Mouse (Mus musculus) ES-Bruce4 (cell line): ENCODE data around the gene Hypk.

Source experiments
- CTCF ChIP-seq: IDR thresholded peaks from one replicate; pipeline ENCODE4 v1.8.1; 2011; ENCODE audit warnings: low read depth, low read length
- EP300 ChIP-seq: IDR thresholded peaks from 2 replicates; pipeline ENCODE4 v1.6.1; 2011; ENCODE audit warnings: low read depth, low read length; ENCODE audit not compliant: insufficient read depth
- POLR2A ChIP-seq: IDR thresholded peaks from one replicate; pipeline ENCODE4 v1.8.1; 2011; ENCODE audit warnings: low read length; ENCODE audit not compliant: insufficient read depth

DNA sequence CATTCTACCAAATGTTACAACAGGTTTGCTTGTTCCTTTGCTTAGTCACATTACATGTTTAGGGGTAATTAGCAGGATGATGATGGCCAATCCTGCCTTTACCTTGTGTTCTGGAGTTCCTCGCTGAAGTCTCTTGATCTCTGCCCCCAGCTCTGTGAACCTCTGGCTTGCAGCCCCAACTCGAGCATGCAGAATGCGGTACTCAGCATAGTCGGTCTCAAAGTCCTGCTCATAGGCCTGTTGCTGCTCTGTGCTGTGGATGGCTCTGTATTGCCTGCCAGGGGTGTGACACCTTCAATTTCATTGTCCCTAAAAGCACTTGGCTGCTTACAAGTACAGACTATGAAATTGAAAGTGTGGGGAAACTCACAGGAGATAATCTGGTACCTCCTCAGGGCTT, 13.3 kb upstream of the Hypk start:
- TF ChIP-seq CTCF (no peak), POLR2A (no peak), EP300 (no peak)
